15 mouse cellular contexts compared by ENCODE assay signal in the genomic region with DNA sequence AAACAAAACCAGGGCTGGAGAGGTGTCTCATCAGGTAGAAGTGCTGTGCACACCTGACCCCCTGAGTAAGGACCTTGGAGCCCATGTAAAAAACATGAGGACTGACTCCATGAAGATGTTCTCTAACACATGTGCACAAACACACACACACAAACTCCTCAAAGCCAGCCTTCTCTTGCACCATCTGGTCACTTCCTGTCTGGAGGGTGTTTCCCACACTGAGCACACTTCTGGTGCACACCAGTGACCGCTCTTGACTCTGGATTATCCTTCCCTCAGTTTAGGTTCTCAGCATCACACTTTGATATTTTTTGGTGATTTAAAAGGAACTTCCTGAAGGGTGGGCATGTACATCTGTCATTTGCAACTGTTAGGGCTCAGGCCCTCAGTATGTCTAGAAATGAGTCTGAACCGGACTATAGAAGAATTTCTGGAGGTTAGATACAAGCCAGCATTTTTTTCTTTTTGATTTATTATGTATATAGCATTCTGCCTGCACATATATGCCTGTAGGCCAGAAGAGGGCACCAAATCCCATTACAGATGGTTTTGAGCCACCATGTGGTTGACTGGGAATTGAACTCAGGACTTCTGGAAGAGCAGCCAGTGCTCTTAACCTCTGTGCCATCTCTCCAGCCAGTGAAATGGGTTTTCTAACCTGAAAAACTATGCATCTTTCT. TPM values are rescaled to one million over a fixed set of nuclear protein-coding genes. Genes with fewer than 3 reads are reported as not detected.
DNase-seq lines count a peak whose midpoint lies in the region; ATAC-seq and TF ChIP-seq lines count a peak whose summit lies in the region.
"Had no signal": no experiment of that assay in that cellular context is flagged by ENCODE, and none has a peak within 500 bp of the region (broad histone marks: within the 10 kb centered on the region; RNA-seq: fewer than 3 reads in every experiment).

No protein-coding gene starts in this region.

- no peaks in the 10 kb centered on the region for H3K27me3 ChIP-seq in kidney, postnatal 0 days (ENCODE audit: insufficient read depth, low read length)
- H3K27me3 ChIP-seq in kidney, embryonic 15.5 days = no peaks in the 10 kb centered on the region
- H3K27me3 ChIP-seq: heart, embryonic 12.5 days; hindbrain, embryonic 13.5 days; limb, embryonic 13.5 days had no signal

- H3K4me2 ChIP-seq in kidney, postnatal 0 days (ENCODE audit: low read length) = no peak overlapping the region
- no peak overlapping the region for H3K4me2 ChIP-seq in kidney, embryonic 15.5 days
- H3K4me2 ChIP-seq: heart, embryonic 12.5 days; hindbrain, embryonic 13.5 days; limb, embryonic 13.5 days had no signal

- H3K36me3 ChIP-seq in kidney, postnatal 0 days (ENCODE audit: insufficient read depth, low read length) = no peaks in the 10 kb centered on the region
- no peaks in the 10 kb centered on the region for H3K36me3 ChIP-seq in kidney, embryonic 15.5 days
- H3K36me3 ChIP-seq: heart, embryonic 12.5 days; hindbrain, embryonic 13.5 days; limb, embryonic 13.5 days had no signal

- H3K9ac ChIP-seq in kidney, postnatal 0 days (ENCODE audit: low read depth, low read length) = no peak overlapping the region
- no peak overlapping the region for H3K9ac ChIP-seq in kidney, embryonic 15.5 days
- H3K9ac ChIP-seq: heart, embryonic 12.5 days; hindbrain, embryonic 13.5 days; limb, embryonic 13.5 days had no signal

- H3K4me1 ChIP-seq in kidney, postnatal 0 days (replicated peaks; ENCODE audit: insufficient read depth, low read length) = no peaks in the 10 kb centered on the region
- peaks cover 7% of the 10 kb centered on the region for H3K4me1 ChIP-seq in kidney, embryonic 15.5 days
- H3K4me1 ChIP-seq: heart, embryonic 12.5 days; hindbrain, embryonic 13.5 days; limb, embryonic 13.5 days had no signal

- no peak overlapping the region for H3K27ac ChIP-seq in kidney, postnatal 0 days
- H3K27ac ChIP-seq in kidney, embryonic 15.5 days = no peak overlapping the region
- H3K27ac ChIP-seq: hindbrain, embryonic 13.5 days; limb, embryonic 13.5 days had no signal

- 67% methylated on average over 2 of the region's 2 CpGs for WGBS in kidney, postnatal 0 days
- WGBS in kidney, embryonic 15.5 days = 63% methylated on average over 2 of the region's 2 CpGs

- no peak for ATAC-seq in kidney, postnatal 0 days (replicated peaks; ENCODE audit: low FRiP score, low read depth)
- ATAC-seq in kidney, embryonic 15.5 days (replicated peaks; ENCODE audit: low FRiP score) = no peak
- ATAC-seq in common myeloid progenitor, adult 5-6 weeks (replicated peaks; ENCODE audit: low read depth, poor library complexity, severe bottlenecking) = peak; percentile 52; the same call in 1 of the 2 replicates

- no peaks in the 10 kb centered on the region for H3K9me3 ChIP-seq in kidney, postnatal 0 days (replicated peaks; ENCODE audit: low read length)
- no peaks in the 10 kb centered on the region for H3K9me3 ChIP-seq in kidney, embryonic 15.5 days (replicated peaks)
- H3K9me3 ChIP-seq: heart, embryonic 12.5 days; hindbrain, embryonic 13.5 days; limb, embryonic 13.5 days had no signal

- no peak for DNase-seq in kidney, postnatal 0 days (ENCODE audit: low spot score)
- peak; percentile 37 for DNase-seq in thymus, postnatal 14 days
- no peak for DNase-seq in thymus, adult 18-20 months
- no peak for DNase-seq in spleen, postnatal 10 days (ENCODE audit: low spot score in 2 of 2)
- no peak for DNase-seq in frontal cortex, postnatal 25 days (ENCODE audit: low spot score in 2 of 2)
- DNase-seq: adrenal gland, postnatal 25 days; layer of hippocampus, postnatal 36 days; lung, postnatal 4 days had no signal

- H3K4me3 ChIP-seq in kidney, postnatal 0 days (replicated peaks; ENCODE audit: low read depth, low read length) = no peak overlapping the region
- H3K4me3 ChIP-seq in kidney, embryonic 15.5 days (replicated peaks) = no peak overlapping the region
- H3K4me3 ChIP-seq: erythroblast, embryonic 14.5 days; heart, embryonic 12.5 days; hindbrain, embryonic 13.5 days; limb, embryonic 13.5 days; myocyte had no signal

- peak; percentile 56 for TF ChIP-seq CTCF in kidney, postnatal 0 days (IDR thresholded peaks at IDR 0.05; ENCODE audit: low read depth)

RNA-seq across cellular contexts. Expression of gene Dhx9, which starts 23.0 kb away (rescaled TPM):
- 26.0 and 26.4 TPM in 2 replicates for polyA plus RNA-seq in kidney, postnatal 0 days (2015; fragmentation: Nextera tagmentation; extraction: Ambion mirVana)
- polyA plus RNA-seq in kidney, embryonic 15.5 days (2015; fragmentation: Nextera tagmentation; extraction: Ambion mirVana) = 37.3 and 39.6 TPM in 2 replicates
- 213 and 320 TPM in 2 replicates for total RNA-seq in common myeloid progenitor, adult 5-6 weeks (2017)

RNA-seq across cellular contexts. Expression of gene Npl, which starts 39.4 kb away (rescaled TPM):
- 35.2 and 40.4 TPM in 2 replicates for polyA plus RNA-seq in kidney, postnatal 0 days (2015; fragmentation: Nextera tagmentation; extraction: Ambion mirVana)
- 21.4 and 23.3 TPM in 2 replicates for polyA plus RNA-seq in kidney, embryonic 15.5 days (2015; fragmentation: Nextera tagmentation; extraction: Ambion mirVana)
- total RNA-seq in common myeloid progenitor, adult 5-6 weeks (2017) = 12.2 and 17.9 TPM in 2 replicates
